Mouse (Mus musculus): Measurements from ENCODE around the gene Kras.

Gene Kras

GRCm38 (mm10) chr6:145193038-145193437 lies 57.0 kb downstream of the Kras start:
- DNase-seq (ENCODE audit: low spot score) = no peak

GRCm38 (mm10) chr6:145187093-145188088 lies 62.6 kb downstream of the Kras start:
- no peak for DNase-seq (ENCODE audit: low spot score)

- no peak for DNase-seq (ENCODE audit: low spot score)
Observed at GRCm38 (mm10) chr6:145186096-145186495, 63.9 kb downstream of the Kras start.

- peak; percentile 30 for DNase-seq (ENCODE audit: low spot score)
Observed at GRCm38 (mm10) chr6:145182044-145182443, 68.0 kb downstream of the Kras start.

GRCm38 (mm10) chr6:145179665-145180064 lies 70.4 kb downstream of the Kras start:
- peak; percentile 50 for DNase-seq (ENCODE audit: low spot score)

- DNase-seq (ENCODE audit: low spot score) = no peak
Observed at GRCm38 (mm10) chr6:145176474-145176873, 73.6 kb downstream of the Kras start.

- DNase-seq (ENCODE audit: low spot score) = peak; percentile 15
Observed at GRCm38 (mm10) chr6:145175571-145175981, 74.5 kb downstream of the Kras start.

- DNase-seq (ENCODE audit: low spot score) = peak; percentile 87
Observed at GRCm38 (mm10) chr6:145173781-145174191, 76.3 kb downstream of the Kras start.

- DNase-seq (ENCODE audit: low spot score) = no peak
Observed at GRCm38 (mm10) chr6:145171892-145172606, 78.0 kb downstream of the Kras start.

All from ovary, postnatal 14 days (tissue).